Mouse (Mus musculus): ENCODE data around the gene Plekhd1. TPM values are rescaled to one million over a fixed set of nuclear protein-coding genes. Genes with fewer than 3 reads are reported as not detected.
A peak's percentile ranks its signal among the peaks of the same experiment; 100 is the strongest.

Plekhd1 gene
- polyA plus RNA-seq (2016; fragmentation: Nextera tagmentation; extraction: Ambion mirVana): 0.44 and 0.66 TPM in 2 replicates

GRCm38 (mm10) chr12:80692269-80692972 lies at the start of gene Plekhd1:
Plekhd1 (plus strand) TSS chr12:80692591.
- Histone ChIP-seq H3K4me2 (peak within 1 kb of the TSS; percentile 72), H3K27ac (no peak within 1 kb of the TSS), H3K36me3 (no peaks in the 10 kb centered on the region), H3K4me1 (peaks cover 30% of the 10 kb centered on the region), H3K4me3 (peak within 1 kb of the TSS; percentile 49), H3K9ac (0 out of 2 replicates have a peak within 1 kb of the TSS, but pooled peaks have one; percentile 17), H3K27me3 (replicated peaks) (peaks cover 85% of the 10 kb centered on the region), H3K9me3 (replicated peaks) (no peaks in the 10 kb centered on the region)
- 5% methylated on average over 51 of the region's 52 CpGs for WGBS (ENCODE audit: insufficient replicate concordance)
- peak; percentile 62 for ATAC-seq

GRCm38 (mm10) chr12:80642725-80643692 lies 49.4 kb upstream of the Plekhd1 start:
- WGBS (ENCODE audit: insufficient replicate concordance): 1% methylated on average over 48 of the region's 48 CpGs
- H3K4me1 ChIP-seq: peaks cover 57% of the 10 kb centered on the region
- H3K9ac ChIP-seq: peak overlapping the region; percentile 92
- H3K4me3 ChIP-seq: peak overlapping the region; percentile 87
- no peaks in the 10 kb centered on the region for H3K27me3 ChIP-seq (replicated peaks)
- H3K36me3 ChIP-seq: peaks cover 63% of the 10 kb centered on the region
- H3K27ac ChIP-seq: peak overlapping the region; percentile 84
- no peaks in the 10 kb centered on the region for H3K9me3 ChIP-seq (replicated peaks)
- ATAC-seq: peak; percentile 49
- H3K4me2 ChIP-seq: peak overlapping the region; percentile 96

- peak; percentile 94 for ATAC-seq
- Histone ChIP-seq H3K4me3 (peak within 1 kb of the TSS; percentile 87), H3K36me3 (peaks cover 62% of the 10 kb centered on the region), H3K9ac (peak within 1 kb of the TSS; percentile 92), H3K27ac (peak within 1 kb of the TSS; percentile 84), H3K9me3 (replicated peaks) (no peaks in the 10 kb centered on the region), H3K4me1 (peaks cover 59% of the 10 kb centered on the region), H3K27me3 (replicated peaks) (no peaks in the 10 kb centered on the region), H3K4me2 (peak within 1 kb of the TSS; percentile 96)
- under 1% methylated on average over 50 of the region's 50 CpGs for WGBS (ENCODE audit: insufficient replicate concordance)
Measured at GRCm38 (mm10) chr12:80643693-80644505, 48.5 kb upstream of the Plekhd1 start, which contains the start of the genes Slc39a9 and Erh. Slc39a9 (plus strand) TSS chr12:80643883. Erh (minus strand) TSS chr12:80644341.

- peaks cover 62% of the 10 kb centered on the region for H3K36me3 ChIP-seq
- WGBS (ENCODE audit: insufficient replicate concordance): 5% methylated on average over 18 of the region's 18 CpGs
- H3K4me1 ChIP-seq: peaks cover 65% of the 10 kb centered on the region
- peak overlapping the region; percentile 80 for H3K9ac ChIP-seq
- ATAC-seq: no peak
- no peaks in the 10 kb centered on the region for H3K9me3 ChIP-seq (replicated peaks)
- peak overlapping the region; percentile 96 for H3K4me2 ChIP-seq
- H3K4me3 ChIP-seq: peak overlapping the region; percentile 87
- H3K27me3 ChIP-seq (replicated peaks): no peaks in the 10 kb centered on the region
- H3K27ac ChIP-seq: peak overlapping the region; percentile 84
Measured at GRCm38 (mm10) chr12:80644506-80644868, 47.9 kb upstream of the Plekhd1 start.

- 0 out of 2 replicates have a peak overlapping the region, but pooled peaks have one; percentile 87 for H3K4me3 ChIP-seq
- H3K4me2 ChIP-seq: peak overlapping the region; percentile 96
- no peak overlapping the region for H3K9ac ChIP-seq
- no peak for ATAC-seq
- H3K27me3 ChIP-seq (replicated peaks): no peaks in the 10 kb centered on the region
- no peak overlapping the region for H3K27ac ChIP-seq
- WGBS (ENCODE audit: insufficient replicate concordance): 90% methylated on average over 3 of the region's 3 CpGs
- H3K4me1 ChIP-seq: peaks cover 67% of the 10 kb centered on the region
- H3K9me3 ChIP-seq (replicated peaks): no peaks in the 10 kb centered on the region
- H3K36me3 ChIP-seq: peaks cover 48% of the 10 kb centered on the region
Measured at GRCm38 (mm10) chr12:80646377-80646776, 46.0 kb upstream of the Plekhd1 start.

- Histone ChIP-seq H3K4me2 (no peak overlapping the region), H3K9me3 (replicated peaks) (no peaks in the 10 kb centered on the region), H3K36me3 (peaks cover 14% of the 10 kb centered on the region), H3K4me3 (no peak overlapping the region), H3K27me3 (replicated peaks) (no peaks in the 10 kb centered on the region), H3K27ac (no peak overlapping the region), H3K4me1 (peaks cover 28% of the 10 kb centered on the region), H3K9ac (no peak overlapping the region)
- ATAC-seq: no peak
- WGBS (ENCODE audit: insufficient replicate concordance): 84% methylated on average over 7 of the region's 7 CpGs
Measured at GRCm38 (mm10) chr12:80653951-80654658, 38.3 kb upstream of the Plekhd1 start.

GRCm38 (mm10) chr12:80654659-80655025 lies 37.7 kb upstream of the Plekhd1 start:
- no peak for ATAC-seq

GRCm38 (mm10) chr12:80658661-80659060 lies 33.7 kb upstream of the Plekhd1 start:
- no peaks in the 10 kb centered on the region for H3K27me3 ChIP-seq (replicated peaks)
- no peak overlapping the region for H3K4me3 ChIP-seq
- H3K27ac ChIP-seq: no peak overlapping the region
- no peak overlapping the region; the same call in 1 of the 2 replicates for H3K9ac ChIP-seq
- peaks cover 18% of the 10 kb centered on the region for H3K36me3 ChIP-seq
- WGBS (ENCODE audit: insufficient replicate concordance): 65% methylated on average over 6 of the region's 6 CpGs
- H3K9me3 ChIP-seq (replicated peaks): no peaks in the 10 kb centered on the region
- no peak overlapping the region for H3K4me2 ChIP-seq
- ATAC-seq: no peak
- peaks cover 28% of the 10 kb centered on the region for H3K4me1 ChIP-seq

More at GRCm38 (mm10) chr12:80654659-80655025, 37.7 kb upstream of the Plekhd1 start:
- Histone ChIP-seq H3K4me1 (peaks cover 25% of the 10 kb centered on the region), H3K9me3 (replicated peaks) (no peaks in the 10 kb centered on the region), H3K27ac (no peak overlapping the region), H3K36me3 (peaks cover 11% of the 10 kb centered on the region), H3K27me3 (replicated peaks) (no peaks in the 10 kb centered on the region), H3K4me2 (no peak overlapping the region), H3K4me3 (no peak overlapping the region), H3K9ac (no peak overlapping the region)
- WGBS (ENCODE audit: insufficient replicate concordance): 82% methylated on average over 3 of the region's 3 CpGs

- H3K4me2 ChIP-seq: no peak overlapping the region
- H3K27ac ChIP-seq: no peak overlapping the region
- no peak overlapping the region for H3K9ac ChIP-seq
- H3K36me3 ChIP-seq: peaks cover 30% of the 10 kb centered on the region
- peaks cover 25% of the 10 kb centered on the region for H3K4me1 ChIP-seq
- no peak for ATAC-seq
- WGBS (ENCODE audit: insufficient replicate concordance): 88% methylated on average over 10 of the region's 10 CpGs
- H3K4me3 ChIP-seq: no peak overlapping the region
- no peaks in the 10 kb centered on the region for H3K9me3 ChIP-seq (replicated peaks)
- no peaks in the 10 kb centered on the region for H3K27me3 ChIP-seq (replicated peaks)
Measured at GRCm38 (mm10) chr12:80662322-80662721, 30.1 kb upstream of the Plekhd1 start.

- Histone ChIP-seq H3K27ac (no peak overlapping the region; the same call in 1 of the 2 replicates), H3K4me1 (peaks cover 16% of the 10 kb centered on the region), H3K4me3 (no peak overlapping the region)
Measured at GRCm38 (mm10) chr12:80663935-80664334, 28.5 kb upstream of the Plekhd1 start.

GRCm38 (mm10) chr12:80668391-80668790 lies 24.0 kb upstream of the Plekhd1 start:
- H3K4me3 ChIP-seq: no peak overlapping the region
- H3K9me3 ChIP-seq (replicated peaks): no peaks in the 10 kb centered on the region
- no peak overlapping the region for H3K27ac ChIP-seq
- no peak overlapping the region for H3K9ac ChIP-seq
- peaks cover 44% of the 10 kb centered on the region for H3K36me3 ChIP-seq
- no peak overlapping the region for H3K4me2 ChIP-seq
- H3K27me3 ChIP-seq (replicated peaks): no peaks in the 10 kb centered on the region
- WGBS (ENCODE audit: insufficient replicate concordance): 60% methylated on average over 2 of the region's 2 CpGs
- ATAC-seq: no peak
- H3K4me1 ChIP-seq: peaks cover 4% of the 10 kb centered on the region; the same call in 1 of the 2 replicates

More at GRCm38 (mm10) chr12:80663935-80664334, 28.5 kb upstream of the Plekhd1 start:
- WGBS (ENCODE audit: insufficient replicate concordance): 75% methylated on average over 2 of the region's 2 CpGs
- Histone ChIP-seq H3K9me3 (replicated peaks) (no peaks in the 10 kb centered on the region), H3K36me3 (peaks cover 43% of the 10 kb centered on the region), H3K27me3 (replicated peaks) (no peaks in the 10 kb centered on the region), H3K9ac (no peak overlapping the region), H3K4me2 (no peak overlapping the region)
- ATAC-seq: no peak

All from liver, embryonic 12.5 days (tissue).